Mouse (Mus musculus): ENCODE results near the gene Svop.

DNA sequence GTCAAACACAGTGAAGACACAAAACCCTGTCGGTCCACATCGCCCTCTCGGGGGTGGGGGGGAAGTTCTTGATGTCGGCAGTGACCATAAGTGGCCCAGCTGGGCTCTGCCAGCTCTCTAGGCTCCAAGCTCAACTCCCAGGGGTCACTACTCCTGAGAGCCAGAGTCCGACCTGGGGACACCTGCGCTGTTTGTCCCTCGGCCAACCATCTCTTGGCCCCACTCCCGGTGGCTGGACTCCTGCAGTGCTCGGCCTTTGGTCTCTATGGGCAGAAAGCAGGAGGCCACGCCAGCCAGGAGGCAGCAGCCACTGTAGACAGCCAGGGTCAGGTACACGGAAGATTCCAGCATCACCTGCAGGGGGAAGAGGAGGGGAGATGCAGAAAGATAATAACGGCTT lies 63.3 kb downstream of the Svop start:
- TF ChIP-seq CTCF (IDR thresholded peaks at IDR 0.05; ENCODE audit: borderline replicate concordance, insufficient read depth, low read length) (no peak), POLR2A (IDR thresholded peaks at IDR 0.05; ENCODE audit: low read depth, low read length) (no peak)

Data from embryonic fibroblast, embryonic 13.5 days (primary cell).